ENCODE assay signal across 12 mouse cellular contexts in genomic region chr7:142560942-142561855, GRCm38 (mm10). TPM values are rescaled to one million over a fixed set of nuclear protein-coding genes. Genes with fewer than 3 reads are reported as not detected.
DNase-seq lines count a peak whose midpoint lies in the region; ATAC-seq and TF ChIP-seq lines count a peak whose summit lies in the region.
"Had no signal": no experiment of that assay in that cellular context is flagged by ENCODE, and none has a peak within 500 bp of the region (broad histone marks: within the 10 kb centered on the region; RNA-seq: fewer than 3 reads in every experiment).

No protein-coding gene starts in this region.

- no peak for TF ChIP-seq CTCF in hindbrain, postnatal 0 days (IDR thresholded peaks at IDR 0.05; ENCODE audit: low read depth)

- H3K4me3 ChIP-seq in hindbrain, embryonic 12.5 days = no peak overlapping the region
- H3K4me3 ChIP-seq in hindbrain, postnatal 0 days (ENCODE audit: low read length) = no peak overlapping the region
- H3K4me3 ChIP-seq in embryonic facial prominence, embryonic 15.5 days (replicated peaks) = no peak overlapping the region
- H3K4me3 ChIP-seq in liver, embryonic 13.5 days (replicated peaks) = no peak overlapping the region
- H3K4me3 ChIP-seq: midbrain, embryonic 15.5 days had no signal

- DNase-seq in cerebellum, adult 9-11 months = peak; percentile 51
- no peak for DNase-seq in cerebellum, postnatal 36 days
- no peak for DNase-seq in hindbrain, postnatal 0 days (ENCODE audit: low spot score)
- DNase-seq in liver, embryonic 13.5 days = no peak
- no peak for DNase-seq in testis, postnatal 14 days (ENCODE audit: low spot score)
- DNase-seq in urinary bladder, adult 18-20 months (ENCODE audit: low spot score in 2 of 2) = no peak
- DNase-seq: spleen, adult 18-20 months; thymus, postnatal 25 days had no signal

- H3K27ac ChIP-seq in hindbrain, embryonic 12.5 days = peak overlapping the region; percentile 40
- no peak overlapping the region for H3K27ac ChIP-seq in hindbrain, postnatal 0 days
- H3K27ac ChIP-seq in embryonic facial prominence, embryonic 15.5 days (replicated peaks) = peak overlapping the region; percentile 60; the same call in 1 of the 2 replicates
- peak overlapping the region; percentile 83 for H3K27ac ChIP-seq in liver, embryonic 13.5 days
- H3K27ac ChIP-seq: midbrain, embryonic 15.5 days had no signal

- H3K4me1 ChIP-seq in hindbrain, embryonic 12.5 days = peaks cover 35% of the 10 kb centered on the region
- 0 out of 2 replicates have a peak, but pooled peaks cover 3% of the 10 kb centered on the region for H3K4me1 ChIP-seq in hindbrain, postnatal 0 days (ENCODE audit: insufficient read depth, low read length)
- H3K4me1 ChIP-seq in embryonic facial prominence, embryonic 15.5 days = peaks cover 43% of the 10 kb centered on the region
- peaks cover 76% of the 10 kb centered on the region for H3K4me1 ChIP-seq in liver, embryonic 13.5 days (replicated peaks)

- 26% methylated on average over 18 of the region's 18 CpGs for WGBS in hindbrain, embryonic 12.5 days
- 34% methylated on average over 18 of the region's 18 CpGs for WGBS in hindbrain, postnatal 0 days
- WGBS in embryonic facial prominence, embryonic 15.5 days = 39% methylated on average over 18 of the region's 18 CpGs
- WGBS in liver, embryonic 13.5 days (ENCODE audit: insufficient replicate concordance) = 38% methylated on average over 18 of the region's 18 CpGs

- no peak overlapping the region for H3K4me2 ChIP-seq in hindbrain, embryonic 12.5 days (replicated peaks)
- no peak overlapping the region for H3K4me2 ChIP-seq in hindbrain, postnatal 0 days (ENCODE audit: low read depth, low read length)
- no peak overlapping the region for H3K4me2 ChIP-seq in embryonic facial prominence, embryonic 15.5 days (replicated peaks)
- H3K4me2 ChIP-seq in liver, embryonic 13.5 days = no peak overlapping the region
- H3K4me2 ChIP-seq: midbrain, embryonic 15.5 days had no signal

- H3K9me3 ChIP-seq in hindbrain, embryonic 12.5 days (replicated peaks) = no peaks in the 10 kb centered on the region
- no peaks in the 10 kb centered on the region for H3K9me3 ChIP-seq in hindbrain, postnatal 0 days (ENCODE audit: low read length)
- no peaks in the 10 kb centered on the region for H3K9me3 ChIP-seq in embryonic facial prominence, embryonic 15.5 days (replicated peaks)
- no peaks in the 10 kb centered on the region for H3K9me3 ChIP-seq in liver, embryonic 13.5 days (replicated peaks)
- H3K9me3 ChIP-seq: G1E; midbrain, embryonic 15.5 days had no signal

- no peak for ATAC-seq in hindbrain, embryonic 12.5 days (ENCODE audit: low FRiP score)
- no peak for ATAC-seq in hindbrain, postnatal 0 days
- ATAC-seq in embryonic facial prominence, embryonic 15.5 days (ENCODE audit: insufficient number of reproducible peaks, low FRiP score, low TSS enrichment, low read depth) = no peak
- peak; percentile 80 for ATAC-seq in liver, embryonic 13.5 days (ENCODE audit: low read depth)
- ATAC-seq: midbrain, embryonic 15.5 days had no signal

- H3K9ac ChIP-seq in hindbrain, embryonic 12.5 days = peak overlapping the region; percentile 19; the same call in 1 of the 2 replicates
- no peak overlapping the region for H3K9ac ChIP-seq in hindbrain, postnatal 0 days (replicated peaks; ENCODE audit: low read length)
- H3K9ac ChIP-seq in embryonic facial prominence, embryonic 15.5 days = no peak overlapping the region
- no peak overlapping the region; the same call in 1 of the 2 replicates for H3K9ac ChIP-seq in liver, embryonic 13.5 days
- H3K9ac ChIP-seq: midbrain, embryonic 15.5 days had no signal

- no peaks in the 10 kb centered on the region for H3K36me3 ChIP-seq in hindbrain, embryonic 12.5 days
- H3K36me3 ChIP-seq in hindbrain, postnatal 0 days (ENCODE audit: insufficient read depth, low read length) = no peaks in the 10 kb centered on the region
- H3K36me3 ChIP-seq in embryonic facial prominence, embryonic 15.5 days = no peaks in the 10 kb centered on the region
- H3K36me3 ChIP-seq in liver, embryonic 13.5 days = no peaks in the 10 kb centered on the region
- H3K36me3 ChIP-seq: G1E; midbrain, embryonic 15.5 days had no signal

- H3K27me3 ChIP-seq in hindbrain, embryonic 12.5 days = no peaks in the 10 kb centered on the region; the same call in 1 of the 2 replicates
- no peaks in the 10 kb centered on the region for H3K27me3 ChIP-seq in hindbrain, postnatal 0 days (ENCODE audit: insufficient read depth, low read length)
- no peaks in the 10 kb centered on the region for H3K27me3 ChIP-seq in embryonic facial prominence, embryonic 15.5 days
- no peaks in the 10 kb centered on the region for H3K27me3 ChIP-seq in liver, embryonic 13.5 days
- H3K27me3 ChIP-seq: midbrain, embryonic 15.5 days had no signal

RNA-seq across cellular contexts. Expression of gene Mrpl23, which starts 28.7 kb away (rescaled TPM):
- polyA plus RNA-seq in hindbrain, embryonic 12.5 days (2016; fragmentation: Nextera tagmentation; extraction: Ambion mirVana) = 8.4 and 13.4 TPM in 2 replicates
- total RNA-seq in hindbrain, postnatal 0 days (2014; rRNA removed) = 64.0 and 69.3 TPM in 2 replicates
- polyA plus RNA-seq in hindbrain, postnatal 0 days (2015; fragmentation: Nextera tagmentation; extraction: Ambion mirVana) = 17.4 and 25.5 TPM in 2 replicates
- 28.5 and 32.7 TPM in 2 replicates for polyA plus RNA-seq in embryonic facial prominence, embryonic 15.5 days (2015; fragmentation: Nextera tagmentation; extraction: Ambion mirVana)
- polyA plus RNA-seq in liver, embryonic 13.5 days (2015; fragmentation: Nextera tagmentation; extraction: Ambion mirVana) = 11.3 and 12.2 TPM in 2 replicates
